Mouse (Mus musculus): Measurements from ENCODE around the gene Ak6. TPM values are rescaled to one million over a fixed set of nuclear protein-coding genes. Genes with fewer than 3 reads are reported as not detected.

Gene Ak6
- polyA plus RNA-seq, 1 experiment from 2014 or later = 379 TPM

DNA sequence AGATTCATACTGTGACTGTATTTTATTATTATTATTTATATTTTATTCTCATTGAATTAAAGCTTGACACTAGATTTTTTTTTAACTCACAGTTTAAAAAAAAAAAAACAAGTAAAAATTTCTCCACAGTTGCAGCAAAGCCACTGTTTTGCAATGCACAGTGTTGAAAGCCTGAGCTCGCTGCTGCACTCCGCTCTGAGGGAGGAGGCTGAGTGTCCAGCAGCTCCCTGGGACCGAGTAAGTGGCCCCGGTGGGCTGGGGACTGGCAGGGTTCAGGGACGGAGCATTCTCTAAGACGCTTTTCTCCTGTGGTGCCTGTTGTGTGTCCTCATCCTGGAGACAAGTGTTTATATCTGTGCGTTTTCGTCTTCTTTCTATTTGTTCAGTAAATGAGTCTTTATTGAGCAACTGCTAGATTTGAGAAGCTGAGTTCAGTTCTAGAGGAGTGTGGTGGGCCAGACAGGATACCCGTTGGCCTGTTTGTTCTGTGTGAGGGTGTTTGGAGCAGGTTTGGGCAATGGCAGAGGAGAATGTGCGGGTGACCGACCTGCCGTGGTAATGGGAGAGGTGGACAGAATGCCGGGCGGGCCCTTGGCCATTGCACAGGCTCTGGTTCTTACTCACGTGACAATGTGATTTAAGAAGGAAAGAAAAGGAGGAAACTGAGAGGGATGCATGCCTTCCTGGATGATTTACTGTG is 25.3 kb downstream of the Ak6 start:
- Histone ChIP-seq H3K4me1 (no peaks in the 10 kb centered on the region), H3K4me3 (no peak overlapping the region), H3K27ac (no peak overlapping the region), H3K4me2 (no peak overlapping the region), H3K9me3 (replicated peaks) (no peaks in the 10 kb centered on the region), H3K27me3 (peaks cover under 1% of the 10 kb centered on the region; the same call in 1 of the 2 replicates), H3K36me3 (ENCODE audit: poor library complexity, severe bottlenecking) (no peaks in the 10 kb centered on the region), H3K9ac (no peak overlapping the region)
- no peak for ATAC-seq
- 89% methylated on average over 15 of the region's 15 CpGs for WGBS

DNA sequence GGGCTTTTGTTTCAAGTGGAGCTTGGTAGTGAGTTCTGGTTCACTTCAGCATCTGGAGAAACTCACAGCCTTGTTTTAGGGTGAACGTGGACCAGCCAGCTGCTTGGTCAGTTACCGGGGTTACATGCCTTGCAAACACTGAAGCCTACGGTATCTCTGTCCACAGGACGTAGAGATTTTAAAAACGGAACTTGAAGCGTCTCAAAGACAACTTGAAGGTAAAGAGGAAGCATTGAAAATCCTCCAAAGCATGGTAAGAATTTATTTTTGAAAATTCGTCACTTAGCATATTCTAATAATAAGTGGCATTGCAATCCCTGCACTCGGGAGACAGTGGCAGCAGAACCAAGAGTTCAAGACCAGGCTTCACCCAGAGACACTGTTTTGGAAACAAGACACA is 30.8 kb downstream of the Ak6 start:
- no peak overlapping the region for H3K4me2 ChIP-seq
- no peak overlapping the region for H3K9ac ChIP-seq
- ATAC-seq = no peak
- no peak overlapping the region for H3K4me3 ChIP-seq
- no peak overlapping the region for H3K27ac ChIP-seq
- no peaks in the 10 kb centered on the region for H3K36me3 ChIP-seq (ENCODE audit: poor library complexity, severe bottlenecking)
- no peaks in the 10 kb centered on the region for H3K4me1 ChIP-seq
- WGBS = 92% methylated on average over 8 of the region's 8 CpGs
- H3K27me3 ChIP-seq = no peaks in the 10 kb centered on the region
- no peaks in the 10 kb centered on the region for H3K9me3 ChIP-seq (replicated peaks)

DNA sequence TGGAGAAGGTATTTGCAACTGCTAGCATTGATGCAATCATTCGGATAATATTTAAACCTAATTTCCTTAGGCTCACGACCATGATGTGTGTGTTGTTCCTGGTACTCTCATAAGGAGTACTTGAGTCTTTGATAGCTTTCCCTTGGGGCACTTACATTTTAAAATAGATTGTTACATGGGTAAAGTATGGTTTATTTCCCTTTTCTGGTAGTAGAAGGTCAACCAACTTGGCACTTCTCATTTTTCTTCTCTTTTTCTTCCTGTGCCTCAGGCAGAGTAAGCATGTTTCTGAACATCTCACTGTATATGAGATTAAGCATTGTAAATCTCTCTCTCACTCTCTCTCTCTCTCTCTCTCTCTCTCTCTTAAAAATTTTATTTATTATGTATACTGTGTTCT is 32.1 kb downstream of the Ak6 start:
- no peaks in the 10 kb centered on the region for H3K9me3 ChIP-seq (replicated peaks)
- no peaks in the 10 kb centered on the region for H3K36me3 ChIP-seq (ENCODE audit: poor library complexity, severe bottlenecking)
- H3K27ac ChIP-seq = no peak overlapping the region
- no peaks in the 10 kb centered on the region for H3K4me1 ChIP-seq
- H3K4me2 ChIP-seq = no peak overlapping the region
- H3K4me3 ChIP-seq = no peak overlapping the region
- 80% methylated on average over 2 of the region's 2 CpGs for WGBS
- no peaks in the 10 kb centered on the region for H3K27me3 ChIP-seq
- ATAC-seq = no peak
- no peak overlapping the region for H3K9ac ChIP-seq

DNA sequence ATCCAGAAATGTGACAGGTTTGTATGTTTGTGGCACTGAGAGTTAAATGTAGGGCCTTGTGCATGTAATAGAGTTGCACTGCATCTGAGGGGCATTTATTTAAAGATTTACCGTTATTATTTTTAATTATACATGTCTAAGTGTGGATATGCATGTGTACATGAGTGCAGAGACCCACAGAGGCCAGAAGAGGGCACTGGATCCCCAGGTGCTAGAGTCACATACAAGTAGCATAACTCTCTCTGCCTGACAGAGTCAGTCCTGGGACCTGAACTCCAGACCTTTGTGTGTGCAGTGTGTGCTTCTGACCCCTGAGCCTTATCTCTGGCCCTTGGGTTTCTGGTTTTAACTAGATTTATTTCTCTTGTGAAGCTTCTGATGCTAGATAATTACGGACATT is 33.6 kb downstream of the Ak6 start:
- H3K9me3 ChIP-seq (replicated peaks) = no peaks in the 10 kb centered on the region
- H3K4me1 ChIP-seq = no peaks in the 10 kb centered on the region
- WGBS = 77% methylated on average over 2 of the region's 2 CpGs
- no peak overlapping the region for H3K4me2 ChIP-seq
- H3K4me3 ChIP-seq = no peak overlapping the region
- no peaks in the 10 kb centered on the region for H3K36me3 ChIP-seq (ENCODE audit: poor library complexity, severe bottlenecking)
- no peak overlapping the region for H3K9ac ChIP-seq
- ATAC-seq = no peak
- no peak overlapping the region for H3K27ac ChIP-seq
- no peaks in the 10 kb centered on the region for H3K27me3 ChIP-seq

DNA sequence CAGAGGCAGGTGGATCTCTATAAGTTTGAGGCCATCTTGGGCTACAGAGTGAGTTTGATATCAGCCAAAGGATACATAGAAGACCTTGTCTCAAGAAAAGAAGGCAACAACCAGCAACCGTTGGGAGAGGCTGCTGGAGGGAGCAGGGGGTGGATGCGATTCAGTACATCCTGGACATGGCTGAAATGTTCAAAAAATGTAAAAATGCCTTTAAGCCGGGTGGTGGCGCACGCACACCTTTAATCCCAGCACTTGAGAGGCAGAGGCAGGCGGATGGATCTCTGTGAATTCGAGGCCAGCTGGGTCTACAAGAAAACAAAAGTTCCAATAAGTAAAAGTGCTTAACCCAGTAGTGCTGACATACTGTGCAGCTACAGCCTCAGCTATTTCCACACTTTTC is 36.7 kb downstream of the Ak6 start:
- no peak overlapping the region for H3K9ac ChIP-seq
- WGBS = 78% methylated on average over 7 of the region's 7 CpGs
- no peaks in the 10 kb centered on the region for H3K4me1 ChIP-seq
- no peak overlapping the region for H3K4me2 ChIP-seq
- no peak overlapping the region for H3K27ac ChIP-seq
- ATAC-seq = no peak
- H3K4me3 ChIP-seq = no peak overlapping the region
- no peaks in the 10 kb centered on the region for H3K27me3 ChIP-seq
- no peaks in the 10 kb centered on the region for H3K36me3 ChIP-seq (ENCODE audit: poor library complexity, severe bottlenecking)
- no peaks in the 10 kb centered on the region for H3K9me3 ChIP-seq (replicated peaks)

DNA sequence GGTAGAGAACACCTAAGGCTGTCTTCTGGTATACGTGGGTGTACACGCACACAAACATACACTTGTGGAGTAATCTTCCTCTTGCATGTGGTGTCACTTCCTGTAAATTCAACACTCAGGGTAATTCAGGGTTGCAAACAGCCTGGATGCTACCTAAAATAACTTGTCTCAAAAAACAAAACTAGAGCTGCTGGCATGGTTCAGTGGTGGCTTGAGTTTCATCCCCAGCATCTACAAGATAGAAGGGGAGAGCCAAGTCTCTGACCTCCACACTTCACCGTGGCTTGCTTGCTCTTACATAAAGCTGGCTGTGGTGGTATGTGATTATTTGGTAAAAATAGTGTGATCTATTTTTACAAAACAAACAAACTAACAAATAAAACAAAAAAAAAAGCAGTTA is 46.8 kb downstream of the Ak6 start:
- Histone ChIP-seq H3K27me3 (no peaks in the 10 kb centered on the region), H3K9me3 (replicated peaks) (no peaks in the 10 kb centered on the region), H3K4me3 (no peak overlapping the region), H3K4me2 (no peak overlapping the region), H3K36me3 (ENCODE audit: poor library complexity, severe bottlenecking) (peaks cover 55% of the 10 kb centered on the region), H3K27ac (no peak overlapping the region), H3K4me1 (no peaks in the 10 kb centered on the region), H3K9ac (no peak overlapping the region)
- WGBS = 98% methylated on average over 3 of the region's 3 CpGs
- no peak for ATAC-seq

DNA sequence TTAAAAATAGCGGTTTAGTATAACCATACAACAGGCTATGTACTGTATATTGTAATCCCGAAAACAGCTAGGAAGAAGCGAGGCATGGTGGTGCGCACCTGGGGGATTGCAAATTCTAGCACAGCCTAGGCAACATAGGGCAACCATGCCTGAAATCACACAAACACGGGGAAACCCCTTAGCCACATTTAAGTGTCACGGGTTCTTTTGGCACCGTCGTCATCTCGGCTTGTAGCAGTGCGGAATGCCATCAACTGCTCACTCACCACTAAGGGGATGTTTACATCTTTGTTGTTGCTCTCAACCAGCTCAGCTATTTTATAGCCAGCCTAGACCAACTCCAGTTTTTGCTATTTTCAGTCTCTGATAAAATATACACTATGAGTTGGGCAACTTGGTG is 48.1 kb downstream of the Ak6 start:
- Histone ChIP-seq H3K27me3 (no peaks in the 10 kb centered on the region), H3K4me1 (no peaks in the 10 kb centered on the region), H3K27ac (no peak overlapping the region), H3K9ac (no peak overlapping the region), H3K4me3 (no peak overlapping the region), H3K4me2 (no peak overlapping the region), H3K9me3 (replicated peaks) (no peaks in the 10 kb centered on the region), H3K36me3 (ENCODE audit: poor library complexity, severe bottlenecking) (peaks cover 67% of the 10 kb centered on the region)
- no peak for ATAC-seq
- 96% methylated on average over 10 of the region's 10 CpGs for WGBS

DNA sequence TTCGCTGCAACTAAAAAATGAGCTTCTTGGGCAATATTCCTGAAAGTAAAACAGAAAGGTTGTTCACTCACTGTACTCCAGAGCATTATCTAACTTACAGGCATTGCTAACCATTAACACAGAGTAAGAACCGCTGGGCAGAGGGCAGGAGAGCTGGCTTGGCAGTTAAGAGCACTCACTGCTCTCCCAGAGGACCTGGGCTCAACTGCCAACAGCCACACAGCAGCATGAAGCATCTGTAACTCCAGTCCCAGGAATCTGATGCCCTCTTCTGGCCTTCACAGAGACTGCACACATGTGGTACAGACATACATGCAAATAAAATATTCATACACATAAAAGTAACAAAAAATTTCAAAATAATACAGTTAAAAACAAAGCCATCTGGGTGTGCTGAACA is 52.7 kb downstream of the Ak6 start:
- 96% methylated on average over 2 of the region's 2 CpGs for WGBS
- no peak overlapping the region for H3K4me2 ChIP-seq
- peaks cover 82% of the 10 kb centered on the region for H3K36me3 ChIP-seq (ENCODE audit: poor library complexity, severe bottlenecking)
- H3K4me1 ChIP-seq = no peaks in the 10 kb centered on the region
- H3K4me3 ChIP-seq = no peak overlapping the region
- H3K27me3 ChIP-seq = no peaks in the 10 kb centered on the region
- no peak overlapping the region for H3K9ac ChIP-seq
- no peaks in the 10 kb centered on the region for H3K9me3 ChIP-seq (replicated peaks)
- H3K27ac ChIP-seq = no peak overlapping the region
- ATAC-seq = no peak

DNA sequence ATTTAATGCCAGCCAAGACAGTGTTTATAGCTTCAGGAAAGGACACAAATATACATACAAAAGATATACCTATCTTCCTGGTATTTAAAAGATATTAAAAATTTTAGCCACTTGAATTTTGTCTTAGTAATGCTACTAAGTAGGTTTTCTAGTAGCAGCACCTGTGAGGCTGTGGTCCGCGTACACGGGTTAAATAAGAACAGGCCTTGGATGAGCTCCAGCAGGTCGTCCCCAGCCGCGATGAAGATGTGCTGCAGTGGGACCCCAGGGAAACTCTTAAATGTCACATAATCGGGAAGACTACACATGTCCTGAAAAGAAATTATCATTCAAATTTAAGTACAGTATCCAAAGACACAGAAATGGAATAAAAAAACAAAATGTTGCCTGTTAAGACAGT is 55.4 kb downstream of the Ak6 start:
- Histone ChIP-seq H3K4me1 (no peaks in the 10 kb centered on the region), H3K36me3 (ENCODE audit: poor library complexity, severe bottlenecking) (peaks cover 89% of the 10 kb centered on the region), H3K9me3 (replicated peaks) (no peaks in the 10 kb centered on the region), H3K4me2 (no peak overlapping the region), H3K27me3 (no peaks in the 10 kb centered on the region), H3K9ac (no peak overlapping the region), H3K4me3 (no peak overlapping the region), H3K27ac (no peak overlapping the region)
- WGBS = 95% methylated on average over 7 of the region's 7 CpGs
- ATAC-seq = no peak

DNA sequence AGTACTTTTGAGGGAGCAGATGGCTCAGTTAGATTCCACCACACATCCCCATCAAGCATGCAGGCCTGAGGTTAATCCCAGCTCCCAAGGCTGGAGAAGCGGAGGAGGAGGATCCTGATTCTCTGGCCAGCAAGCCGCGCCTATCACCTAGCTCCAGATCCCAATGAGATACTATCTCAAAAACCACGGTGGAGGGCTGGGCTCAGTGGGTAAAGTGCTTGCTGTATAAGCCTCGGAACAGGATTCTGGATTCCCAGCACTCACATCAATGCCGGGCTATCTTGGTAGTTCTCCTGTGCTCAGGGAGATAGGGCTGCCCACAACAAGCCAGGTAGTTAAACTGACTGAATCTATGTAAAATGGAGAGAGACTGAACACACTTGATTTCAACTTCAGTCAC is 64.7 kb downstream of the Ak6 start:
- H3K4me1 ChIP-seq = no peaks in the 10 kb centered on the region
- peaks cover 78% of the 10 kb centered on the region for H3K36me3 ChIP-seq (ENCODE audit: poor library complexity, severe bottlenecking)
- no peak overlapping the region for H3K9ac ChIP-seq
- H3K27ac ChIP-seq = no peak overlapping the region
- no peaks in the 10 kb centered on the region for H3K27me3 ChIP-seq
- H3K9me3 ChIP-seq (replicated peaks) = no peaks in the 10 kb centered on the region
- no peak overlapping the region for H3K4me3 ChIP-seq
- 93% methylated on average over 6 of the region's 6 CpGs for WGBS
- no peak overlapping the region for H3K4me2 ChIP-seq
- no peak for ATAC-seq

Other genes with a start within 250 kb of the Ak6 start
- not detected in 2 replicates for gene Naip1, start 198.1 kb upstream of the Ak6 start, polyA plus RNA-seq (2015; fragmentation: Nextera tagmentation; extraction: Ambion mirVana)
- gene Gtf2h2, start 158.4 kb upstream of the Ak6 start, polyA plus RNA-seq (2015; fragmentation: Nextera tagmentation; extraction: Ambion mirVana) = 72.1 and 77.1 TPM in 2 replicates
- gene Ocln, start 98.3 kb upstream of the Ak6 start, polyA plus RNA-seq (2015; fragmentation: Nextera tagmentation; extraction: Ambion mirVana) = 2.8 and 3.5 TPM in 2 replicates
- gene Marveld2, start 34.0 kb upstream of the Ak6 start, polyA plus RNA-seq (2015; fragmentation: Nextera tagmentation; extraction: Ambion mirVana) = 1.1 TPM in 2 replicates
- gene Rad17, start 72 bp downstream of the Ak6 start, polyA plus RNA-seq (2015; fragmentation: Nextera tagmentation; extraction: Ambion mirVana) = 23.0 and 24.4 TPM in 2 replicates
- 19.2 and 24.7 TPM in 2 replicates for gene Taf9, start 600 bp downstream of the Ak6 start, polyA plus RNA-seq (2015; fragmentation: Nextera tagmentation; extraction: Ambion mirVana)
- gene Ccdc125, start 18.7 kb downstream of the Ak6 start, polyA plus RNA-seq (2015; fragmentation: Nextera tagmentation; extraction: Ambion mirVana) = 1.9 and 2.3 TPM in 2 replicates
- 59.0 and 62.8 TPM in 2 replicates for gene Cdk7, start 80.0 kb downstream of the Ak6 start, polyA plus RNA-seq (2015; fragmentation: Nextera tagmentation; extraction: Ambion mirVana)
- 128 and 142 TPM in 2 replicates for gene Mrps36, start 93.7 kb downstream of the Ak6 start, polyA plus RNA-seq (2015; fragmentation: Nextera tagmentation; extraction: Ambion mirVana)
- 33.8 and 34.6 TPM in 2 replicates for gene Cenph, start 124.9 kb downstream of the Ak6 start, polyA plus RNA-seq (2015; fragmentation: Nextera tagmentation; extraction: Ambion mirVana)
- gene Ccnb1, start 135.6 kb downstream of the Ak6 start, polyA plus RNA-seq (2015; fragmentation: Nextera tagmentation; extraction: Ambion mirVana) = 273 and 294 TPM in 2 replicates
- gene Slc30a5, start 182.4 kb downstream of the Ak6 start, polyA plus RNA-seq (2015; fragmentation: Nextera tagmentation; extraction: Ambion mirVana) = 32.3 and 34.0 TPM in 2 replicates

Measured in forebrain, embryonic 13.5 days (tissue).